Mouse (Mus musculus): ENCODE data around the gene Scnm1.
"Not testable (repeated sequence)": the region's sequence is repeated elsewhere in the genome, so short reads cannot be mapped to it uniquely, and the experiment has no call there.

Scnm1 gene

DNA sequence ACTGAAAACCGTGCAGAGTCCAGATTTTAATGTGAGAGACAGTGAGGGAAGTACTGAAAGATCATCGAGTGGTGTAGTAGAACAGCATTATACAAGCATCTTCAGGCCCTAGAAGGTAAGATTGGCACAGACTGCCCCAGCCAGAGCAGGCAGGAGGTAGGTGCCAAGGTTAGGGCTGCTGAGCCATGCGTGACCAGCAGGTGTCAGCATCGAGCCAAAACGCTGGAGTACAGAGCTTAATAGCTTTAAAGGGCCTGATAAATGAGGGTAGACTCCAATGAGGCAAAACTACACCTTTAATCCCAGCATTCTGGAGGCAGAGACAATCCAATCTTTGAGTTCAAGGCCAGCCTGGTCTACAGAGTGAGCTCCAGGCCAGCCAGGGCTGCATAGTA is 8.8 kb upstream of the Scnm1 start:
- DNase-seq = peak; percentile 94 to 95

DNA sequence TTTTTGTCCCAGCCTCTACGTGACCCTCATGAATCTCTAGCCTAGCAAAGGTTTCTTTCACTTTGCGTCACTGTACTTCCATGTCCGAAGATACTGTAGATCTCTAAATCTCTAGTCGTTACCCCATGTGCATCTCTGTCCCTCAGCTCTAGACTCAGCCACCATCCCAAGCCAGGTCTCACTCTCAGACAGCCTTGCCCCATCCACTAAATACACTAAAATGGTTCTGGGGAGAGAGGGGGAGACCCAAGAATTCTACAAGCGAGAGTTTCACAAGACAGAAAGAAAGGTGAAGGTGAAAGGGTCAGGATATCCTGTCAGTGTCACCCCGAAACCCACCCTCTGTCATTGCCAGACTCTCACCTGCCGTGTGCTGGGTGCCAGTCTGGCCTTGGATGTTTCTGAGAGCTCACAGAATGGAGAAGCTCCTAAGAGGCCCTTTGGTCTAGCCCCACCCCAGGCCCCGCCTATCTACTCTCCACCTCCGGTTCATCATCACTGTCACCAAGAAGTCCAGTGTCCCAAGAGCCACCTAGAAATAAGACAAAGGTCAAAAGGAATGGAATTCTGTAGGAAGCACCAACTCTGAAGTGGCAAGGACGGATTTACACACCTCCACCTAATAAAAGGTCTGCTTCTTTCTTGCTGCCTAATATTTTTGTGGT is 8.3 kb upstream of the Scnm1 start, which contains the start of gene Tnfaip8l2:
Gene Tnfaip8l2 (minus strand): TSS at position 409 of the 665 bp plus-strand sequence.
- peak in 1 of 2 experiments; percentile 25 for DNase-seq

DNA sequence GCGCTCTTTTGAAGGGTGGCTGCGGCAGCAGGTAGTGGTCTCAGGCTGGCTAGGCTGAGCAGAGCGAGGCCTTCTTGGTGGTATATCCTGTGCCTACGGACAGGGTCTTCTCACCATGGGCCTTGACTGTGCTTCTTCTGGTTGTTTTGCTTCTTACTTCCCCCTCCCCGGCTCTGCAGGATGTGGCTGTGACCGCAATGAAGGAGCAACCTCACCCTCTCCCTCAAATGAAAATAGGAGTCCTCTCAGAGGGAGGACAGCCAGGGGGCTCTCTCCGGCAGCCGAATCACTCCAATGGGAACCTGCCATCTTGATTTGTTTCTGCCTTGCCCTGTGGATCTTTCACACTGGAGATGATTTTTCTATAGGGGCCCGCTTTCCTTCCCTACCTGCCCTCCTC is 7.7 kb upstream of the Scnm1 start:
- no peak for DNase-seq

DNA sequence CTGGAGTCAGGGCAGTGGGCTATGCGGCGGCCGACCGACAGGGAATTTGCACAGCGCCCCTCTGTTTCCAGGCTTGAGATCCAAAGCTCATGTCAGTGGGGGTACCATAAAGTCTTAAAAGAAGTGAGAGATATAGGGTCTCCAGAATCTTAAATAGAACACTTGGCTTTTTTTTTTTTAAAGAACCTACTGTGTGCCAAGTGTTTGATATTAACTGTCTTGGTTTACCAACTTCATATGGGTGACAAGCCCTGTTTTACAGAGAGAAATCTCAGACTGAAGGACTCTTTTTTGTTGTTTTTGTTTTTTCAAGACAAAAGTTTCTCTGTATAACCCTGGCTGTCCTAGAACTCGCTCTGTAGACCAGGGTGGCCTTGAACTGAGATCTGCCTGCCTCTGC is 7.0 kb upstream of the Scnm1 start:
- DNase-seq = no peak

DNA sequence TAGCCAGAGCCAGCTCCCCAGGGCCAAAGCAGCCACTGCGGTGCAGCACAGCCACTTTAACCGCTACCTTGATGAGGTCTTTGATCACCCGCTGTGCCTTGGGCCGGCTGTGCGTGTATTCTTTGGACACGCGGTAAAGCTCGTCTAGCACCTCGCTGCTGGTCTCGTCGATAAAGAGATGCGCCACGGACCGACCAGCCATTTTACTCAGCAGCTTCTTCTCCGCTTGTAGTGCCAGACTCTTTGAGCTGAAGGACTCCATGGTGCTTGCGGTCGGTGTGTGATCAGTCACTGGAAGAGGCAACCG is 6.4 kb upstream of the Scnm1 start:
- no peak for DNase-seq

DNA sequence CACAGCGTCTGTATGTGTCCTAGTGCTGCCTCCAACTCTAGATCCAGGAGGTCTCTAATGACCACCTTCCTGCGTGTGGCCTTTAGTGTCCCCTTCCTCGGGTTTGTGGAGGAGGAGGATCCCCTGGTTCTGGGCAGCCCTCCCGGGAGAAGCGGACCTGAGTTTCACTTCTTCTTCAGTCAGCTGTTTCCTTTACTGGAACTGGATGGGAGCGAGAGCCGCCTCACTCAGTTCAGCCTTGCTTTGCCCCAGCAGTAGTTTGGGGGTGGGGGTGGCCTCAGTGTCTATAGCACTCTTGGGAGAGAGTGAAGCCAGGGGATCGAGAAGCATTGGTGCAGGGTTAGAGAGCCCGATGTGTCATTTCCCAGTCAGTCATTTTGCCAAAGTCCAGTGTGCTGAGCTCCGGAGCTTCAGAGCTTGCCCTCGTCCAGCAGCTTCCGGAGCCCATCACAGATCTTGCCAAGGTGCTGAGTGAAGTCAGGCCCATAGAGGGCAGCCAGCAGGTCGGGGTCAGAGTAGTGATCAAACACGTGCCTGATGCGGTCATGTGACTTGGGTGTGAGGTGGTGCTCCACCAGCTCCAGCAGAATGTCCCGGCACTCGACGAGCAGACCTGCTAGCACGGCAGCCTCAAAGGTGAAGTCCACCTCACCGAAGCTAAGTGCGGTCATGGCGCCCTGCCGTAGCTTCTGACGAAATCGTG is 5.9 kb upstream of the Scnm1 start:
- no peak for DNase-seq

DNA sequence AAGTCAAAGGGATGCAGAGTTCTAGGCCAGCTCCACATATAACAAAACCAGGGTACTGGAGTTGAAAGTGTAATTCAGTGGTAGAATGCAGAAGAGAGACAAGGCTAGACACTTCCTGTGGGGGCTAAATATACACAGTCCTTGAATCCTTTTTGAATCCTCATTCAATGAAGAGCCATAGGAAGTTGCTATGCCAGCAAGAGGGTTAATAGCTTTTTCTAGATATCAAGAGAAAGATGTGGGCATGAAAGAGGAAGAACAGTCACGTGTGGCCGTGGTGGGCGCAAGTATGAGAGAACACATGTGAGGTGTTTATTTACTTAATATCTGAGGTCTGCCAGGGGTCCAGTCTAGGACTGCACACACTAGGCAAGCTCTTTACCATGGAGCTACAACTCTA is 2.5 kb upstream of the Scnm1 start:
- DNase-seq = no peak

DNA sequence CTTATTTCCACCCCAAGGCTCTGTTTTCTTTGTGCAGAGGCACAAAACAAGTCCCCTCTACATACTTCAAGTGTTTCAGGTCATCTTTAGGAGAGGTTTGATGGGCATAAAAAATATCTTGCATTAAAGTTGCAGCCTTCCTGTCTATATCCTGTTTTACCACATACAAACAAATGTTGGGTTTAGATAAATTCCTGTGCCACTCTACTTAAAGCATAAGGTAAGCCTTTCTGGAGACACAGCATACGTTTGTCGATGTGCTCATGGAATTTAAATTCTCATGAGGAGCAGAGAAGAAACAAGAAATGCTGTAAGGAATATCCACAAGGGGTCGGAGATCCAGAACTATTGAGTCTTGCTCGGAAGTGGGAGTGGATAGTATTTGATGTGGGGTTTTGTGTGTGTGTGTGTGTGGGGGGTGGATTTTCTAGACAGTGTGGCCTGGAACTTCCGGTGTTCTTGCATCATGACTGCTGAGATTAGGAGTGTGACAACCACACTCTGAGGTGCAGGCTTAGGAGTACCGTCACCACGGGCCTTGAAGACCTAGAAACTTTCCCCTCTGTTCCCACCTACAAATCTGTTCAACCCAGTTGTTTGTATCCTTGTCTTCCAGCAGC is 1.7 kb upstream of the Scnm1 start:
- no peak for DNase-seq

DNA sequence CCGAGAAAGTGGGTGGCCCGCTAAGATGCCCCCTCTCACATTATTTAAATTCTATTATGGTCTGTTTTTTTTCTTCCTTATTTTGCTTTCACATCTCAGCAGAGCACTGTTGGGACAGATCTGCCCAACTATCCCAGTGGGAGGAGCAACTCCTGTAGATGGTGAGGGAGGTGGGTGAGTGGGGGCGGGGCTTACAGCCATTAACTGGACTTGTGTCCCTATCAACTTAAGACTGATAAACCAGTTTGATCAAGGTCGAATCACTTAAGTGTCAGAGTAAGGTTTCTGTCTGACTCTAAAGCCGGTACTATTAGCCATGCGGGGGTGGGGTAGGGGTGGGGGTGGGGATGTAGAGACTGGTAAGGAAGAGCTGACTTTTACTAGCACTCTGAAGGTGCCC is 1.2 kb upstream of the Scnm1 start:
- peak; percentile 67 to 68 for DNase-seq

DNA sequence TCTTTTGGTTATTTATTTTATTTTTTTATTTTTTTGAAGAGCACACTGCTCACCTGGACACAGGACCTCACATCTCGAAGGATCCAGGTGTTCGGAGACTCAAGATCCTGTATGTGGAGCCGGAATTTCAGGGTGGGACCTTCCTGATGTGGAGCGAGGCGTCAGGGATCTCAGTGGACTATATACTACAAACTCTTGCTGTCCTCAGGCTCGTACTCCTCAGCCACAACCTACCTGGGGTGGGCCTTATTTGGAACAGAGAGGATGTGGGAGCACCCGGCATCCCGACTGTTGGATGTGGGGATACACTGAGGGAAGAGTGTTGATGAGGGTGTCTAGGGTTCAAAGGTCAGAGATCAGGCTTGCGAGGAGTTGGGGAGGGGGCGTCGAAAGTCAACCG is 322 bp upstream of the Scnm1 start:
- not testable (repeated sequence) for DNase-seq

DNA sequence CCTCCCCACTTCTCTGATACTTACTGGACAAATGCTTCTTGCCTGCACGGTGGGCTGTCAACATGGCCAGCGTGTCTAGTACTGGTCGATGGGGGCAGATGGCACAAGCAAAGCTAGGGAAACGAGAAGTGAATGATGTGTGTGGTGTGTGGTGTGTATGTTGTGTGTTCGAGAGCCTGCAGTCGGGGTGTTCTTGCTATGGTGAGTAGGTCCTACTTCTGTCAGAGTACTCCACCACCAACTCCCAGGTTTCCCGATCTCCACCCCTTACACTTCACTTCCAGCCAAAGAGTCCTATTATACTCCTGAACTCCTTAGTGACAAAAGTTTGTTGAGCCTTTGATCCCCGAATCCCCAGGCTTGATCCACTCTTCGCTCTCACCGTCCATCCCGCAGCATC is 635 bp downstream of the Scnm1 start:
- DNase-seq = no peak

DNA sequence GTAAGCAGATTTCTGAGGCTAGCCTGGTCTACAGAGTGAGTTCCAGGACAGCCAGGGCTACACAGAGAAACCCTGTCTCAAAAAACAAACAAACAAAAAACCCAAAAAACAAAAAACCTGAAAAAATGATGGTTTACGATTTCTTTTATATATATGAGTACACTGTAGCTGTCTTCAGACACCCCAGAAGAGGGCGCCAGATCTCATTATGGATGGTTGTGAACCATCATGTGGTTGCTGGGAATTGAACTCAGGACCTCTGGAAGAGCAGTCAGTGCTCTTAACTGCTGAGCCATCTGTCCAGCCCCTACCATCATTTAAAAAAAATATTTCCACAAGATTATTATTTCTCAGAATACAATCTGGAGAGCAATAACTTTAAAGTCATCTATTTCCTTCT is 1.4 kb downstream of the Scnm1 start:
- not testable (repeated sequence) for DNase-seq

DNA sequence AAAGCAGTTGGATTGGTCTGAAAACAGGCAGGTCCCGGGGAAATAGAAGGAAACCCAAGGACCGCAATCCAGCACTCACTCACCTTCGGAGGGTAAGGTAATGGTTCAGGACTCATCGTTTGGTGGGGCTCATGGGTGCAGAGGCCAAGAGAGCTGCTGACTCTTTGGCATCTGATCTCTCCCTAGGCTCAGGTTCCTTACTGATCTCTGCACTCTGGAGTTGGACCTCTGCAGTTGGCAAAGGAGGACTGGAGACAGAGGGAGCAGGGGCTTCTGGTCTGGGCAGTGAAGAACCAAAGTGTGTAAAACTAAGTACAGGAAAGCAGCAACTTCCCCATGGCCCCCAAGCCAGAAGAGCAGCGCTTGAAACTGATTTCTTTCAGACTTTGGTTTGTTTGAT is 3.7 kb downstream of the Scnm1 start:
- DNase-seq = no peak

DNA sequence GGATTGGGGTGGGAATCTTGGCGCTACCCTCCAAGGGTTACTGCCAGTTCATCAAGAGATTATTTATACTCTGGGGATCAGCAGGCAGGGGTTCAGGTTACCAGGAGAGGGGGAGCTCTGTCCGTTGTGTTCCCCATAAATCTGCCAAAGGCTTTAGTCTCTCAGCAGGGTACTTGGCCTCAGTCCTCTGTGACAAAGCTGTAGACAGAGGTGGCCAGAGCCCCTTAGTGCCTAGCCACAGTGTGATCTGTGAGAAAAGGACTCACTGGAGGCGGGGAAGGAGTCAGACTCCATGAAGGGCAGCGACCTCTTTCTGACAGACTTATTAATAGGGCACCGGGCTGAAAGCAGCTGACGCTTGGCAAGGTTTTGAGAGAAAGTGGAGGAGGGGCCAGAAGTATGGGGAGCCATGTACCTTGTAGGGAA is 4.6 kb downstream of the Scnm1 start:
- peak; percentile 77 to 82 for DNase-seq

DNA sequence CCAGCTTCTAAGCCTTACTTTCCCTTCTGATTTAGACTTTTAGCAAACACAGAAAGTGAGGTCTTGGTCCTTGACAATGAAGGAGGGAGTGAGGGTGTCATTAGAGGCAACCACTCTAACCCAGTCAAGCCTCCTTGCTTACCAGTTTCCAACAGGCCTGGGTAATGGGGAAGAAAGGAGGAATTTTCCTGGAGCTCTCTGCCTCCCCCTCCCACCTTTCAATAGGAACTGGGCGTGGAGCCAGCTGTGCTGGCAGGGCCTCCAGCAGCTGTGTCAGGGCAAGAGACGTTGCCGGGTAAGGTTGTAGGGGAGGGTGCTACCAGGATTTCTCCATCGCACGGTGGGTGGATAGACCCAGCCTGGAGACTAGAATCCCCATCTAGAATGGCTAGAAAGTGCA is 8.8 kb downstream of the Scnm1 start:
- DNase-seq = peak; percentile 63 to 71

DNA sequence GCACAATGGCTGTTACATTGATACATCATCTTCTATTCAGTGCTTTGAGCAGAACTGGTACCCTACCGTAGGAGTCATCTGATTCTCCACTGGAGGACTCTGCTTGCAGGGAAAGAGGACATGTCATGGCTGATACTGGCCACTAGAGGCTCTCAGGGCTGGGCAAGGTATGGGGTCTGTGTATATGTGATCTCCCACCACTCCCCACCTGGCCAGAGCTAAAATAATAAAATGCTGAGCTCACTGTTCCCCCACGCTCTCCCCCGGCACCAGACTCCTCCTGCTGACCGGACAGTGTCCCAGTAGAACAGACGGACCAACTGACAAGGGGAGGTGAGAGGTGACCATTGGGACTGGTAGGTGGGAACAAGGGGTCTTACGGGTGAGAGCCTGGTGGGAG is 9.6 kb downstream of the Scnm1 start, which contains the start of gene Tmod4:
Gene Tmod4 (plus strand): TSS at position 231 of the 400 bp plus-strand sequence.
- peak; percentile 45 to 60 for DNase-seq

DNA sequence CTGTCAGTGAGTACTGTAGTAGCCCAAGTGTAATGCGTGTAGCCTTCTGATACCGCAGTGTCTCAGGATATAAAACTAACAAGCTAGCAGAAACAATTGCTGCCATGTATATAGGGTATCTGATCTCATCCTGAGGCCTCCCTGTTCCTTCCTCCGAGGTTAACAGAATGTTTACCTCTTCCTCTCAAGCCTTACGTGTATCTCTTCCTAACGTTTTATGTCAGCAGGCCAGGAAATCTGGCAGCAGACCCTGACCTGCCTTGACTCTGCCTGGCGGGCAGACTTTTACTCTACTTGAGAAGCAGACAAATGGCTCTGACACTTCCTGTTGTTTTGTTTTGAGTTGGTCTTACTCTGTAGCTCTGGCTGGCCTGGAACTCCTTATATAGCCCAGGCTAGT is 12.2 kb downstream of the Scnm1 start:
- no peak for DNase-seq

DNA sequence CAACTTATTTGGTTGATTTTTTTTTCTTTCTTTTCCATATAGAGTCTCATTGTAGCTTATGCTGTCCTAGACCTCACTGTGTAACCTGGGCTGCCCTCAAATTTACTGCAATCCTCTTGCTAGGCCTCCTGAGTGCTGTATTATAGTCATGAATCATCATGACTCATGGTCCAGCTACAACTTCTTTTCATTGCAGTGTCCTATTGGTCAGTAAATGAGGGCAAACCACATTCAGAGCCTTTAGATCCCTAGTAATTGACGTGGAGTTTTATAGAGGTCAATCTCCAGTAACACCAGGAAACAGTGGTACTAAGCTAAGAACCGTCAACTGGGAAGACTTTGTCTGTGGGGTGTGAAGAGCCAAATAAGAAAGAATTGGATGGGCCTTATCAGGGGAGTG is 16.1 kb downstream of the Scnm1 start:
- DNase-seq = no peak

DNA sequence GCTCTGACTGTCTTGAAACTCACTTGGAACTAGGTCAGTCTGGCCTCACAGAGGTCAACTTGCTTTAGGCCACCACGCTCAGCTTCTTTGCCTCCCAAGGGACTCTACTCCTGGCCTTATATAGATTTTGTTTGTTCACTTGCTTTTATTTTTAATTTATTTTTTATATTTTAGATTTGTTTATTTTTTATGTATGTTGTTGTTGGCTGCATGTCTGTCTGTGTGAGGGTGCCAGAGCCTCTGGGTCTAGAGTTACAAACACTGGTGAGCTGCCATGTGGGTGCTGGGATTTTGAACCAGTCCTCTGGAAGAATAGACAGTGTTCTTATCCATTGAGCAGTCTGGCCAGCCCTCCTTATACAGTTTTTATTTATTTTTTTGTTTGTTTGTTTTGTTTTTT is 21.1 kb downstream of the Scnm1 start:
- DNase-seq = no peak

DNA sequence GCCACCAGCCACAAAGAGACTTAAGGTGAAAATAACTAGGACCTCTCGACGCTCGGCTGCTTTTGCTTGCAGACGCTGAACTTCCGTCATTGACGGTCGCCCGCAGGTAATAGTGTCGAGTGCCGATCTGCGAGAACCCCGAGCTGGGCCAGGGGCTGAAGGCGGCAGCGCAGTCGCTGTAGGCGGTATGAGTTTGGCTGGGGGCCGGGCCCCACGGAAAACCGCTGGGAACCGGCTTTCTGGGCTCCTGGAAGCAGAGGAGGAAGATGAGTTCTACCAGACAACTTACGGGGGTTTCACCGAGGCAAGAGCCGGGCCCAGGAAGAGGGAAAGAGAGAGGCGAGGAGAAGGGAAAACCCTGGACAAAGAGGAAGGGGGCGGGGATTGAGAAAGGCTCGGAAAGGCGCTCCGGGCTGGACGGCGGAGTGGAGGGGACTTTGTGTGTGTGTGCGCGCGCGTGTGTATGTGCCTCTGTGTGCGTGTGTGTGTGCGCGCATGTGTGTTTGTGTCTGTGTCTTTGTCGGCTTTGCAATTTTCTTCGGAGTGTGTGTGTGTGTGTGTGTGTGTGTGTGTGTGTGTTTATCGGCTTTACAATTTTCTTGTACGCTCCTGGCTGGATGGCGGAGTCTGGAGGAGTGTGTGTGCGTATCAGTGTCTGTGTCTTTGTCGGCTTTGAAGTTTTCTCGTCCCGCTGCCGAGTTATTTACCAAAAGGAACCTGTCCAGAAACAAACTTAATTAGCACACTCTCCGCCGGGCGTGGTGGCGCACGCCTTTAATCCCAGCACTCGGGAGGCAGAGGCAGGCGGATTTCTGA is 22.7 kb downstream of the Scnm1 start, which contains the start of gene Vps72:
Gene Vps72 (plus strand): TSS at position 112 of the 816 bp plus-strand sequence.
- DNase-seq = peak; percentile 90 to 93

DNA sequence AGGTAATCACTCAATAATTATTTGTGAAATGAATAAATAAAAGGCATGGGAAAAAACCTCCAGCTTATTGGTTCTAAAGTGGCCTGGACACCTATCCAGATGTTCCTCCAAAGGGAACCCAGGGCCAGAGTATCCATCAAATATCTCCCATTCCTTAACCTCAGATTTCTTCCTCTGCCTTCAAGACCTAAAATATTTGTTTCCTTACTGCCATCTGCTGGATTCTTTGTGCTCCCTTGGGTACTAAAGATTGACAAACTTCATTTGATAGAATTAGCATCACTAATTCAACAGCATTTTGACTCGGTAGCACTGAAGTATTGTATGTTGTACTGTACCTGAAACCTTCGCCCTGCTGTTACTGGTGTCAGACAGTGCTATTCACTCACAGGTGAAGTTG is 25.9 kb downstream of the Scnm1 start:
- DNase-seq = no peak

DNA sequence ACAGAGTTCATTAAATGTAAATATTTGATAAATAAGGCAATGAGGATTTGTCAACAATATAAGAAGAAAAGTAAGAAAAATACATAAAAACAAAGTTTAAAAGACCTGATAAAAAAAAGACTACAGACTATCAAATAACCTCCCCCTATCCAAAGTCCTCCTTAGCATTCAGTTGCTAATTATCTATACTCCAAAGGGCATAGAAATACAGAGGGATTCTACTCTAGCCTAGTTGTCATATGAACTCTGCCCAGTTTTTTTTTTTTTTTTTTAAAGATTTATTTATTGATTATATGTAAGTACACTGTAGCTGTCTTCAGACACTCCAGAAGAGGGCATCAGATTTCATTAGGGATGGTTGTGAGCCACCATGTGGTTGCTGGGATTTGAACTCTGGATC is 26.5 kb downstream of the Scnm1 start:
- not testable (repeated sequence) for DNase-seq
